Mouse (Mus musculus) hindbrain, embryonic 16.5 days (tissue): ENCODE results near the gene Kcnk4. TPM values are rescaled to one million over a fixed set of nuclear protein-coding genes. Genes with fewer than 3 reads are reported as not detected.
A peak's percentile ranks its signal among the peaks of the same experiment; 100 is the strongest.

Experiments used
- ATAC-seq: fragments of 200-750 bp; cut with Nextera tagmentation; 2 replicates; pipeline ENCODE4 v1.8.0; 2017; ENCODE audit warnings: moderate TSS enrichment, moderate library complexity
- H3K27ac ChIP-seq: fragments of 300-500 bp; sonication (generic); 2 replicates; pipeline ENCODE4 v1.5.1; 2014; ENCODE audit warnings: low read depth, mild to moderate bottlenecking, control low read depth, low read length, moderate library complexity
- H3K27me3 ChIP-seq: fragments of 300-500 bp; sonication (generic); replicated peaks from 2 replicates; pipeline ENCODE4 v1.6.1; 2014; ENCODE audit warnings: low read length; ENCODE audit not compliant: control insufficient read depth, insufficient read depth
- H3K36me3 ChIP-seq: fragments of 300-500 bp; sonication (generic); 2 replicates; pipeline ENCODE4 v1.6.1; 2014; ENCODE audit warnings: mild to moderate bottlenecking, low read length, moderate library complexity, mixed read lengths; ENCODE audit not compliant: control insufficient read depth, insufficient read depth
- H3K4me1 ChIP-seq: fragments of 300-500 bp; sonication (generic); 2 replicates; pipeline ENCODE4 v1.6.1; 2014; ENCODE audit warnings: low read depth, low read length; ENCODE audit not compliant: control insufficient read depth, insufficient read depth
- H3K4me2 ChIP-seq: fragments of 300-500 bp; sonication (generic); 2 replicates; pipeline ENCODE4 v1.6.1; 2014; ENCODE audit warnings: mild to moderate bottlenecking, low read length, control low read depth, moderate library complexity
- H3K4me3 ChIP-seq: fragments of 300-500 bp; sonication (generic); 2 replicates; pipeline ENCODE4 v1.5.1; 2014; ENCODE audit warnings: mild to moderate bottlenecking, low read length, control low read depth, moderate library complexity
- H3K9ac ChIP-seq: fragments of 300-500 bp; sonication (generic); 2 replicates; pipeline ENCODE4 v1.6.1; 2014; ENCODE audit warnings: low read depth, mild to moderate bottlenecking, control low read depth, low read length, moderate library complexity
- H3K9me3 ChIP-seq: fragments of 300-500 bp; sonication (generic); 2 replicates; pipeline ENCODE4 v1.6.1; 2014; ENCODE audit warnings: mild to moderate bottlenecking, low read length, moderate library complexity; ENCODE audit not compliant: control insufficient read depth
- WGBS: fragments of 180-500 bp; shearing (Covaris S2); extraction: QIAGEN DNeasy Blood & Tissue Kit; methylation state at CpG from one replicate; pipeline ENCODE4 v1.1.7; 2014; 5-methylcytosine and 5-hydroxymethylcytosine counted together
- polyA plus RNA-seq: library from polyadenylated mRNA; unstranded; fragments of >200 nt; fragmentation: Nextera tagmentation; extraction: Ambion mirVana; gene quantifications from 2 replicates; pipeline ENCODE4 v1.2.1, GENCODE M21; 2015

Kcnk4 gene
- polyA plus RNA-seq, 1 experiment from 2014 or later, result 19.1 TPM

- ATAC-seq, result peak; percentile 5
- Histone ChIP-seq H3K9ac (peak within 1 kb of the TSS; percentile 83), H3K9me3 (no peaks in the 10 kb centered on the region), H3K4me1 (peaks cover 39% of the 10 kb centered on the region), H3K4me3 (peak within 1 kb of the TSS; percentile 58), H3K36me3 (peaks cover 11% of the 10 kb centered on the region), H3K27me3 (peaks cover 1% of the 10 kb centered on the region; the same call in 1 of the 2 replicates), H3K27ac (peak within 1 kb of the TSS; percentile 95), H3K4me2 (peak within 1 kb of the TSS; percentile 94)
- WGBS, result under 1% methylated on average over 16 of the region's 16 CpGs
These were observed 41.5 kb upstream of the Kcnk4 start, which contains the start of gene Plcb3 for GRCm38 (mm10) chr19:6975537-6976521. Plcb3 (minus strand) TSS chr19:6976470.

GRCm38 (mm10) chr19:6974211-6975205, 40.2 kb upstream of the Kcnk4 start, which contains the start of gene Ppp1r14b:
Ppp1r14b (plus strand) TSS chr19:6974968.
- WGBS, result under 1% methylated on average over 50 of the region's 84 CpGs

GRCm38 (mm10) chr19:6973581-6974190, 39.4 kb upstream of the Kcnk4 start:
- peak overlapping the region; percentile 94 for H3K4me2 ChIP-seq
- peaks cover 10% of the 10 kb centered on the region for H3K27me3 ChIP-seq
- 33% methylated on average over 12 of the region's 12 CpGs for WGBS

More at GRCm38 (mm10) chr19:6974211-6975205, 40.2 kb upstream of the Kcnk4 start, which contains the start of gene Ppp1r14b:
- H3K4me2 ChIP-seq, result peak within 1 kb of the TSS; percentile 94
- peaks cover 11% of the 10 kb centered on the region for H3K36me3 ChIP-seq
- peaks cover 10% of the 10 kb centered on the region for H3K27me3 ChIP-seq
- peaks cover 48% of the 10 kb centered on the region for H3K4me1 ChIP-seq
- peak within 1 kb of the TSS; percentile 58 for H3K4me3 ChIP-seq
- ATAC-seq, result peak; percentile 62
- peak within 1 kb of the TSS; percentile 95 for H3K27ac ChIP-seq
- peak within 1 kb of the TSS; percentile 83 for H3K9ac ChIP-seq
- no peaks in the 10 kb centered on the region for H3K9me3 ChIP-seq

GRCm38 (mm10) chr19:6972247-6972917, 38.1 kb upstream of the Kcnk4 start:
- Histone ChIP-seq H3K27ac (no peak overlapping the region), H3K27me3 (peaks cover 10% of the 10 kb centered on the region), H3K36me3 (peaks cover 2% of the 10 kb centered on the region), H3K4me2 (no peak overlapping the region), H3K9ac (no peak overlapping the region), H3K9me3 (no peaks in the 10 kb centered on the region), H3K4me1 (peaks cover 30% of the 10 kb centered on the region), H3K4me3 (no peak overlapping the region)
- no peak for ATAC-seq
- 79% methylated on average over 13 of the region's 13 CpGs for WGBS

More at GRCm38 (mm10) chr19:6973581-6974190, 39.4 kb upstream of the Kcnk4 start:
- Histone ChIP-seq H3K9me3 (no peaks in the 10 kb centered on the region), H3K4me1 (peaks cover 43% of the 10 kb centered on the region), H3K9ac (peak overlapping the region; percentile 83), H3K4me3 (peak overlapping the region; percentile 58), H3K27ac (no peak overlapping the region), H3K36me3 (peaks cover 11% of the 10 kb centered on the region)
- no peak for ATAC-seq

GRCm38 (mm10) chr19:6971644-6972043, 37.3 kb upstream of the Kcnk4 start:
- Histone ChIP-seq H3K9me3 (no peaks in the 10 kb centered on the region), H3K27me3 (peaks cover 10% of the 10 kb centered on the region), H3K9ac (peak overlapping the region; percentile 5; the same call in 1 of the 2 replicates), H3K36me3 (no peaks in the 10 kb centered on the region), H3K4me3 (no peak overlapping the region), H3K4me2 (no peak overlapping the region), H3K27ac (no peak overlapping the region), H3K4me1 (peaks cover 24% of the 10 kb centered on the region)
- ATAC-seq, result no peak
- 41% methylated on average over 6 of the region's 6 CpGs for WGBS

GRCm38 (mm10) chr19:6970460-6971085, 36.3 kb upstream of the Kcnk4 start:
- H3K9me3 ChIP-seq, result no peaks in the 10 kb centered on the region
- peak overlapping the region; percentile 54 for H3K4me2 ChIP-seq
- no peak overlapping the region for H3K27ac ChIP-seq
- peaks cover 15% of the 10 kb centered on the region for H3K4me1 ChIP-seq
- peak overlapping the region; percentile 1; the same call in 1 of the 2 replicates for H3K9ac ChIP-seq
- 10% methylated on average over 11 of the region's 11 CpGs for WGBS
- peaks cover 10% of the 10 kb centered on the region for H3K27me3 ChIP-seq
- H3K4me3 ChIP-seq, result no peak overlapping the region
- ATAC-seq, result no peak
- no peaks in the 10 kb centered on the region for H3K36me3 ChIP-seq

GRCm38 (mm10) chr19:6969665-6970381, 35.5 kb upstream of the Kcnk4 start:
- peaks cover 10% of the 10 kb centered on the region for H3K27me3 ChIP-seq
- H3K36me3 ChIP-seq, result no peaks in the 10 kb centered on the region
- peak overlapping the region; percentile 67 for H3K9ac ChIP-seq
- no peaks in the 10 kb centered on the region for H3K9me3 ChIP-seq
- ATAC-seq, result peak; percentile 13; the same call in 1 of the 2 replicates
- WGBS, result under 1% methylated on average over 55 of the region's 55 CpGs
- H3K4me3 ChIP-seq, result peak overlapping the region; percentile 49
- peak overlapping the region; percentile 54 for H3K4me2 ChIP-seq
- H3K27ac ChIP-seq, result no peak overlapping the region
- H3K4me1 ChIP-seq, result peaks cover 15% of the 10 kb centered on the region
